Mouse (Mus musculus) intestine, embryonic 14.5 days (tissue): ENCODE measurements around the gene Hoxd1. TPM values are rescaled to one million over a fixed set of nuclear protein-coding genes. Genes with fewer than 3 reads are reported as not detected.
A peak's percentile ranks its signal among the peaks of the same experiment; 100 is the strongest.

Source experiments
- ATAC-seq: fragments of 200-750 bp; cut with Nextera tagmentation; replicated peaks from 2 replicates; pipeline ENCODE4 v1.8.0; 2017; ENCODE audit warnings: low read depth, moderate number of reproducible peaks, moderate TSS enrichment, moderate library complexity; ENCODE audit not compliant: low FRiP score, low TSS enrichment
- DNase-seq: peaks from one replicate; pipeline ENCODE4 v3.0.0-alpha.2; 2018; ENCODE audit warnings: low spot score
- H3K27ac ChIP-seq: fragments of 300-500 bp; sonication (generic); 2 replicates; pipeline ENCODE4 v1.5.1; 2014; ENCODE audit warnings: low read depth, mild to moderate bottlenecking, control low read depth
- H3K27me3 ChIP-seq: fragments of 300-500 bp; sonication (generic); replicated peaks from 2 replicates; pipeline ENCODE4 v1.6.1; 2014; ENCODE audit warnings: low read length, control low read depth; ENCODE audit not compliant: control insufficient read depth, insufficient read depth
- H3K36me3 ChIP-seq: fragments of 300-500 bp; sonication (generic); 2 replicates; pipeline ENCODE4 v1.6.1; 2014; ENCODE audit warnings: low read length, control low read depth; ENCODE audit not compliant: control insufficient read depth, insufficient read depth
- H3K4me1 ChIP-seq: fragments of 300-500 bp; sonication (generic); replicated peaks from 2 replicates; pipeline ENCODE4 v1.6.1; 2014; ENCODE audit warnings: low read length, control low read depth, mixed read lengths; ENCODE audit not compliant: control insufficient read depth, insufficient read depth
- H3K4me2 ChIP-seq: fragments of 300-500 bp; sonication (generic); 2 replicates; pipeline ENCODE4 v1.6.1; 2014; ENCODE audit warnings: low read length
- H3K4me3 ChIP-seq: fragments of 300-500 bp; sonication (generic); 2 replicates; pipeline ENCODE4 v1.5.1; 2014; ENCODE audit warnings: low read depth, low read length, control low read depth, mixed read lengths
- H3K9ac ChIP-seq: fragments of 300-500 bp; sonication (generic); 2 replicates; pipeline ENCODE4 v1.6.1; 2014; ENCODE audit warnings: mild to moderate bottlenecking, low read length
- H3K9me3 ChIP-seq: fragments of 300-500 bp; sonication (generic); 2 replicates; pipeline ENCODE4 v1.6.1; 2016; ENCODE audit warnings: low read length, control low read depth; ENCODE audit not compliant: control insufficient read depth
- WGBS: fragments of 180-500 bp; shearing (Covaris S2); extraction: QIAGEN DNeasy Blood & Tissue Kit; methylation state at CpG from one replicate; pipeline ENCODE4 v1.1.7; 2014; 5-methylcytosine and 5-hydroxymethylcytosine counted together
- polyA plus RNA-seq: library from polyadenylated mRNA; unstranded; fragments of >200 nt; fragmentation: Nextera tagmentation; extraction: Ambion mirVana; gene quantifications from 2 replicates; pipeline ENCODE4 v1.2.1, GENCODE M21; 2014

Hoxd1 gene
- polyA plus RNA-seq, 1 experiment from 2014 or later = not detected

DNA sequence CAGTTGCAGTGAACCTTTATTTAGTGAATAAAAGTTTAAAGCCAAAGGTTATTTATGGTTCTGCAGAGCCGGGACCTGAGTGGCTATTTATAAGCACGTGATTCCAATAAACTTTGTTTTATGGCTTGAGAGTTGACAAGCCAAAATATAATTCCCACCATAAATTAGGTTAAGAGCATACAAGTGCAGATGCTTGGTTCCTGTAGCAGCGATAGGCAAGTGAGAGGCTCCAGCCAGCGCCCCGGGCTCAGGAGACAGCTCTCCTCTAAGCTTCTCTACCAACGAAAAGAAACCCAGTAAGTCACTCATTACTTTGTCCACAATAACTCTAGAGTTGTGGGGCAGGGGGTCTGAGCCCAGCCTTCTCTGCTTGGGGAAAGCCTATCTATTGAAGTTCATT, 40.9 kb upstream of the Hoxd1 start:
- H3K4me1 ChIP-seq = peaks cover 19% of the 10 kb centered on the region
- H3K9ac ChIP-seq = no peak overlapping the region
- H3K27ac ChIP-seq = no peak overlapping the region
- ATAC-seq (no peak), DNase-seq (peak; percentile 62)
- peaks cover 83% of the 10 kb centered on the region for H3K27me3 ChIP-seq
- 0 out of 2 replicates have a peak overlapping the region, but pooled peaks have one; percentile 2 for H3K4me3 ChIP-seq
- 16% methylated on average over 6 of the region's 6 CpGs for WGBS
- H3K4me2 ChIP-seq = peak overlapping the region; percentile 26
- H3K9me3 ChIP-seq = no peaks in the 10 kb centered on the region
- H3K36me3 ChIP-seq = no peaks in the 10 kb centered on the region

DNA sequence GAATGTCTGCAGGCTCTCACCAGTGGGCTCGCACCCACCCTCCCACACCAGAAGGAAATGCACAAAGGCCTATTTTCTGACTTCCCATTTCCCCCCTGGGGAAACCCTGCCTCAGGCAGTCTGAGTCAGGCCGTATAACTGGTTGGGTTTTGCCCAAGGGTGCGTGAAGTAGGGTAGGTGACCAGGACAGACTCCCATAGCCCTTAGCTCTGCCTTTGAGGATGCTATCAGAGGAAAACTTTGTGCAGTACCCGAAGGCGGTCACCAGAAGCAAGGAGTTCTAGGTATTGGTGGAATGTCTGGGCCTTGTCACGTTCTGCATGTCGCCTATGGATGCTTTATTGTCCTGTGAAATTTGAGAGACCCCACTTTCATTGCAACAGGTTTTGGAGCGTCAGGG, 39.8 kb upstream of the Hoxd1 start:
- Histone ChIP-seq H3K27ac (no peak overlapping the region), H3K4me1 (peaks cover 25% of the 10 kb centered on the region), H3K9ac (no peak overlapping the region), H3K27me3 (peaks cover 86% of the 10 kb centered on the region), H3K4me2 (peak overlapping the region; percentile 26; the same call in 1 of the 2 replicates), H3K36me3 (no peaks in the 10 kb centered on the region), H3K9me3 (no peaks in the 10 kb centered on the region), H3K4me3 (no peak overlapping the region)
- DNase-seq = no peak
- no peak for ATAC-seq
- 47% methylated on average over 8 of the region's 8 CpGs for WGBS

DNA sequence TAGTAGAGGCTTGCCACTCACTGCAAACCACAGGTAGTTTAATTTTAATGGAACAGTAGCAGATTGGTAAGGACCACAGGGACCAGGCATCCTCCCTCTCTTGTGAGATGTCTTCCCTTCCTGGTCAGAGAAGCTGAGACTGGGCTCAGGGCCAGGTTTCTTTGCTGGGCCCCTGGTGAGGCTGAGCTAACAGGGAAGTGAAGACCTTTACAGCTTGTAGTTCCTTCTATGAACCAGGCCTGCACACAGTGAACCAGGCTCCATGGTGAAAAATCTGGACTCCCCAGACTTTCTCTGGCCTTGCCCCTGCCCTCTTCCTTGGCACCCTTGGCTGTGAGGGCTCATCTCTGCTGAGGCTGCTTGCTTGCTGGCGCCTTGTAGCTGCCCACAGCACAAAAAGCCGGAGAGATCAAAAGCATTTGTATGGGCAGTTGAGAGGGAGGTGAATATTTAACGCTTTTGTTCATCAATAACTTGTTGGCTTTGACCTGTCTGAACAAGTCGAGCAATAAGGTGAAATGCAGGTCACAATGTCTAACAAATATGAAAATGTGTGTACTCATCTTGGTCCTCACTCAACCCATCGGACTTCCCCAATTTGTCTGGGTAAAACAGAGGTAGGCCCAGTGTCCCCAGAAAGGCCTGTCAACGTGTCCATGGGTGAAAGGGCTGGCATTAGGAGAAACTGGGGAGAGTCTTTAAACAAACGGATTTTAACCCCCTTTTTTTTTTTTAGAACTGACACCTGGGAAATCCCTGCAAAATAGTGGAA, 38.4 kb upstream of the Hoxd1 start:
- Histone ChIP-seq H3K4me1 (peaks cover 25% of the 10 kb centered on the region), H3K27me3 (peaks cover 95% of the 10 kb centered on the region), H3K9me3 (no peaks in the 10 kb centered on the region), H3K4me3 (no peak overlapping the region), H3K27ac (no peak overlapping the region), H3K4me2 (no peak overlapping the region), H3K9ac (no peak overlapping the region), H3K36me3 (no peaks in the 10 kb centered on the region)
- ATAC-seq (no peak), DNase-seq (peak; percentile 71)
- WGBS = 56% methylated on average over 7 of the region's 7 CpGs

DNA sequence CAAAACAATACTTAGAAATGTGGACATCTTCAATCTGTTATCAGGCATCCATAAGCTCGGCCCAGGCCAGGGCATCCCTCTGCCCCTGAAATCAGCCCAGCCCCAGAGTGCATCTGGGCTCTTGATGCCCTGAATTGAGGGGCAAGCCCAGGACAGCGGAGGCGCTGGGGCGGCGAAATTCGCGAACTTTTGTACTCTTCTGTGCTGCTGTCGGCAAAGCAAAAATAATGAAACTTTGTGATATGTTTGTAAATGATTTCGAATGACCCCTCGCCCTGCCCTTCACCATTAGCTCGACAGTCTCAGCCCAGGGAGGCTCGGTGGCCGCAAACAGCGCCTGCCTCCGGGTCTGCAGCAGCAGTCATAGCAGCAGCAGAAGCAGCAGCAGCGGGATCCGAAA, 37.6 kb upstream of the Hoxd1 start:
- H3K27me3 ChIP-seq = peaks cover 95% of the 10 kb centered on the region
- 39% methylated on average over 17 of the region's 17 CpGs for WGBS
- no peak for DNase-seq
- H3K27ac ChIP-seq = no peak overlapping the region
- peaks cover 25% of the 10 kb centered on the region for H3K4me1 ChIP-seq
- H3K9ac ChIP-seq = no peak overlapping the region
- H3K4me3 ChIP-seq = no peak overlapping the region
- 0 out of 2 replicates have a peak overlapping the region, but pooled peaks have one; percentile 2 for H3K4me2 ChIP-seq
- no peak for ATAC-seq
- no peaks in the 10 kb centered on the region for H3K36me3 ChIP-seq
- H3K9me3 ChIP-seq = no peaks in the 10 kb centered on the region

DNA sequence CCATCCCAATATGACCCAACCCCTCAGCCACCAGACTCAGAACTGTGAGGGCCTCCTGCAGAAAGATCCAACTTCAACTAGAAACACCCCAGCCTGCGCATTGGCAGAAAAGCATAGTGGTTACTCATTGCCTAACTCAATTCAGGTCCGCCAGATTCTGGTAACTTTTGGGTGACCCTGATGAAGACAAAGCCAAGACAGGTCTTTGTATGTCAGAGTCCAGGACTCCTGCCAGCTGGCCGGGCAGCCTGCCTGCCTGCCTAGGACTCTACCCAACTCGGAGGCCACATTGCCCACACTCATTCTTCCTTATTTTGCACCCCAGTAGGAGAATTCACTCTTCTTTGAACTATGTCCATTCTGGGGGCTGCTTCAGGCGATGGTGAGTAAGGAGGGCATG, 36.2 kb upstream of the Hoxd1 start, which contains the start of gene Gm28230:
Gm28230 (plus strand) TSS at position 178 of the 400 bp plus-strand sequence.
- 60% methylated on average over 5 of the region's 5 CpGs for WGBS
- Histone ChIP-seq H3K4me3 (peak within 1 kb of the TSS; percentile 33), H3K4me1 (peaks cover 19% of the 10 kb centered on the region), H3K4me2 (peak within 1 kb of the TSS; percentile 51), H3K36me3 (no peaks in the 10 kb centered on the region), H3K27ac (peak within 1 kb of the TSS; percentile 67), H3K9me3 (no peaks in the 10 kb centered on the region), H3K9ac (peak within 1 kb of the TSS; percentile 41), H3K27me3 (peaks cover 96% of the 10 kb centered on the region)
- peak; percentile 57 for DNase-seq
- no peak for ATAC-seq

DNA sequence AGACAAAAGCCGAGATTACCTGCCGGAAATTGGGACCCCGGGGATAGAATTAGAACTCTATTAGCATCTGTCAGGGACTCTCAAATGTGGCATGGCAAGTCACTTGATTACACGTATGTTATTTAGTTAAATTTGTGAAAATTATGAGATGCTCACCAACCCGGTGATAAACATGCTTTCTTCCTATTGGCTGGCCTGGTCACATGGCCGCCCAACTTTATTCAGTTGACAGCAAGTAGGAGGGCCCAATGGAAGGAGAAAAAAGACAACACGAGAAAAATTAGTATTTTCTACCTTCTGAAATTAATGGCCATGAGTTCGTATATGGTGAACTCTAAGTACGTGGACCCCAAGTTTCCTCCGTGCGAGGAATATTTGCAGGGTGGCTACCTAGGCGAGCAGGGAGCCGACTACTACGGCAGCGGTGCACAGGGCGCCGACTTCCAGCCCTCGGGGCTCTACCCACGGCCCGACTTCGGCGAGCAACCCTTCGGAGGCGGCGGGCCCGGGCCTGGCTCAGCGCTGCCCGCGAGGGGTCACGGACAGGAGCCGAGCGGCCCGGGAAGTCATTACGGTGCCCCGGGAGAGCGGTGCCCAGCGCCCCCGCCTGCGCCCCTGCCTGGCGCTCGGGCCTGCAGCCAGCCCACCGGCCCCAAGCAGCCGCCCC, 35.7 kb upstream of the Hoxd1 start:
- WGBS = 16% methylated on average over 43 of the region's 43 CpGs
- no peak for ATAC-seq
- H3K9me3 ChIP-seq = no peaks in the 10 kb centered on the region
- H3K27me3 ChIP-seq = peaks cover 95% of the 10 kb centered on the region
- no peak for DNase-seq
- H3K9ac ChIP-seq = peak overlapping the region; percentile 41
- peak overlapping the region; percentile 51 for H3K4me2 ChIP-seq
- peak overlapping the region; percentile 33 for H3K4me3 ChIP-seq
- peaks cover 19% of the 10 kb centered on the region for H3K4me1 ChIP-seq
- H3K27ac ChIP-seq = peak overlapping the region; percentile 67
- no peaks in the 10 kb centered on the region for H3K36me3 ChIP-seq

DNA sequence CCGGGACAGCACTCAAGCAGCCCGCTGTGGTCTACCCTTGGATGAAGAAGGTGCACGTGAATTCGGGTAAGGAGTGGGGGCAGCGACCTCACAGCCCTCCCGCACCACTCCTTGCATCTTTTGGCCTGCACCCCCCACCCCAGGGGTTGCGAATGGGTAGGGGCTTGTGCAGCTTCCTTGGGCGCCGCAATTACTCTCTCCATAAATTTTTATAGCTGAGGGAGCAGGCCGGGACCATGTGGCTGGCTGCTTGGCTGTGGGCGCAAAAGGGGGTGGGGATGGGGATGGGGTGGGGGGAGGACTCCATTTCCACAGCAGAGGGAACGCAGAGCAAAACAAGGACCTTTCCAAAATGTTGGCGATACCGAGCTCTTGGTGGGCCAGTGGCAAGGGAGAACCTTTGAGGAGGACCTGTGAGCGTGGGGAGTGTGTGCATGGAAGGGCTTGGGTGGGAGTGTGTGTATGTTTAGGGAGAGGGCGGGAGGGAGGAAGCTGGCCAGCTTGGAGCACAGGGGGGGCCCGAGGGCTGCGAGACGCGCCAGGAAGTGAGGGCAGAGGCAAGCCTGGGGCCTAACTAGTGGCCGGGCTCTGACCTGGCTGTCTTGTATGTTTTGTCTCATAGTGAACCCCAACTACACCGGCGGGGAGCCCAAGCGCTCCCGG, 35.0 kb upstream of the Hoxd1 start:
- Histone ChIP-seq H3K4me3 (peak overlapping the region; percentile 33), H3K9me3 (no peaks in the 10 kb centered on the region), H3K27ac (peak overlapping the region; percentile 67), H3K4me2 (peak overlapping the region; percentile 51), H3K36me3 (no peaks in the 10 kb centered on the region), H3K9ac (peak overlapping the region; percentile 41), H3K27me3 (peaks cover 95% of the 10 kb centered on the region), H3K4me1 (peaks cover 19% of the 10 kb centered on the region)
- 26% methylated on average over 25 of the region's 25 CpGs for WGBS
- ATAC-seq = 0 out of 2 replicates have a peak, but pooled peaks have one; percentile 12
- DNase-seq = peak; percentile 65

DNA sequence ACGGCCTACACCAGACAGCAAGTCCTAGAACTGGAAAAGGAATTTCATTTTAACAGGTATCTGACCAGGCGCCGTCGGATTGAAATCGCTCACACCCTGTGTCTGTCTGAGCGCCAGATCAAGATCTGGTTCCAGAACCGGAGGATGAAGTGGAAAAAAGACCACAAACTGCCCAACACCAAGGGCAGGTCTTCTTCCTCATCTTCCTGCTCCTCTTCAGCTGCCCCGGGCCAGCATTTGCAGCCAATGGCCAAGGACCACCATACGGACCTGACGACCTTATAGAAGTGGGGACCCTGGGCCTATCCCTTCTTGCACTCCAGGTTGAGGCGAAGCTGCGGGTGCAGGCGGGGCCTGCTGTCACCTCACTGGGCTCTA, 34.5 kb upstream of the Hoxd1 start:
- Histone ChIP-seq H3K27me3 (peaks cover 95% of the 10 kb centered on the region), H3K9me3 (no peaks in the 10 kb centered on the region), H3K27ac (peak overlapping the region; percentile 67; the same call in 1 of the 2 replicates), H3K36me3 (no peaks in the 10 kb centered on the region), H3K9ac (peak overlapping the region; percentile 41), H3K4me1 (peaks cover 18% of the 10 kb centered on the region), H3K4me3 (peak overlapping the region; percentile 33), H3K4me2 (peak overlapping the region; percentile 51; the same call in 1 of the 2 replicates)
- ATAC-seq (peak; percentile 44), DNase-seq (peak; percentile 58)
- WGBS = 62% methylated on average over 13 of the region's 13 CpGs
